10 mouse cellular contexts compared by ENCODE assay signal in the genomic region with DNA sequence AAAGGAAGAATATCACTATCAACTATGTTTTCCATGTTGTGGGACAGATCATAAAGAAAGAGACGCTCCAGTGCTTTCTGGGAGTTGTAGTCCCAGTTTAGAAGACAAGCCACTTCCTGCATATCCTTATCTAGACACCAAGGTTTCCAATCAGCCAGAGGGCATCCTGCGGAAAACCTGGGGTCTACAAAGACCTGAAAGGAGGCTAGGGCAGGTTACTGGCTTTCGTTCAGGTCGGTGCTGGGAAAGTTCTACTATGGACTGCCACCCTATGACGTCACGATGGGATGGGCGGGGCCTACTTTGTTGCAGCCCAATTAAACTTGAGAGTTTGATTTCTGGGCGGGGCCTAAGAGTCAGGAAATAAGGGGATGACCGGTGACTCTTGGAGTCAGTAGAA. TPM values are rescaled to one million over a fixed set of nuclear protein-coding genes. Genes with fewer than 3 reads are reported as not detected.
DNase-seq lines count a peak whose midpoint lies in the region; ATAC-seq lines count a peak whose summit lies in the region.
"Had no signal": no experiment of that assay in that cellular context is flagged by ENCODE, and none has a peak within 500 bp of the region (broad histone marks: within the 10 kb centered on the region; RNA-seq: fewer than 3 reads in every experiment).

Gene Izumo1 (plus strand): TSS at position 369 of the 400 bp plus-strand sequence.

- H3K27ac ChIP-seq in liver, embryonic 13.5 days: no peak within 1 kb of the TSS
- H3K27ac ChIP-seq: embryonic facial prominence, embryonic 15.5 days; macrophage had no signal

- H3K9me3 ChIP-seq in liver, embryonic 13.5 days (replicated peaks): no peaks in the 10 kb centered on the region
- H3K9me3 ChIP-seq: embryonic facial prominence, embryonic 15.5 days had no signal

- H3K4me1 ChIP-seq in liver, embryonic 13.5 days (replicated peaks): 0 out of 2 replicates have a peak, but pooled peaks cover 5% of the 10 kb centered on the region

- no peak within 1 kb of the TSS for H3K9ac ChIP-seq in liver, embryonic 13.5 days
- H3K9ac ChIP-seq: embryonic facial prominence, embryonic 15.5 days had no signal

- H3K4me3 ChIP-seq in liver, embryonic 13.5 days (replicated peaks): 0 out of 2 replicates have a peak within 1 kb of the TSS, but pooled peaks have one; percentile 13
- H3K4me3 ChIP-seq: embryonic facial prominence, embryonic 15.5 days had no signal

- peak; percentile 52 to 60 for DNase-seq in heart, adult 18-20 months
- DNase-seq in heart, postnatal 25 days (ENCODE audit: low spot score): no peak
- peak; percentile 31 for DNase-seq in CD4-positive helper T cell, adult 2 months (ENCODE audit: low read depth, low spot score)
- DNase-seq in c-Kit-positive CD71-positive TER-119-positive erythroid progenitor cells, embryonic 14.5 days (ENCODE audit: low spot score): peak; percentile 57
- peak; percentile 29 for DNase-seq in liver, embryonic 13.5 days
- no peak for DNase-seq in gastrocnemius, postnatal 25 days
- no peak for DNase-seq in retina, embryonic 14.5 days (ENCODE audit: low spot score)
- DNase-seq in right cerebral cortex, postnatal 25 days: no peak

- no peak for ATAC-seq in liver, embryonic 13.5 days (ENCODE audit: low read depth)

- H3K27me3 ChIP-seq in liver, embryonic 13.5 days: peaks cover 50% of the 10 kb centered on the region

- peak within 1 kb of the TSS; percentile 34; the same call in 1 of the 2 replicates for H3K4me2 ChIP-seq in liver, embryonic 13.5 days
- H3K4me2 ChIP-seq: embryonic facial prominence, embryonic 15.5 days had no signal

- intact Hi-C loops in heart, postnatal 25 days (cut with DNase I): no loop called here

- WGBS in liver, embryonic 13.5 days (ENCODE audit: insufficient replicate concordance): 17% methylated on average over 9 of the region's 9 CpGs

- H3K36me3 ChIP-seq in liver, embryonic 13.5 days: no peaks in the 10 kb centered on the region
- H3K36me3 ChIP-seq: embryonic facial prominence, embryonic 15.5 days had no signal

RNA-seq across cellular contexts. Expression of gene Izumo1, which starts in this region (rescaled TPM):
- under 1 TPM; 0.17 to 0.26 TPM for total RNA-seq in heart, adult 18-20 months (2021)
- total RNA-seq in heart, postnatal 25 days (2021): under 1 TPM; 0.21 to 0.39 TPM
- 0.10 TPM in 1 of 2 replicates, not detected in the other for polyA plus RNA-seq in liver, embryonic 13.5 days (2015; fragmentation: Nextera tagmentation; extraction: Ambion mirVana)
- not detected for total RNA-seq in gastrocnemius, postnatal 25 days (2021)
- polyA plus RNA-seq: macrophage had no signal

Comparison
In these comparisons a context has a peak if more than half of its experiments do, and no peak if none do; other contexts are left out.
1. Peak in DNase-seq in heart, adult 18-20 months; RNA of the gene not detected or under 1 TPM.
2. Peak in DNase-seq, H3K4me3 ChIP-seq and H3K4me2 ChIP-seq in liver, embryonic 13.5 days; RNA of the gene not detected or under 1 TPM.
3. DNase-seq: peak in CD4-positive helper T cell, adult 2 months (single experiment) and c-Kit-positive CD71-positive TER-119-positive erythroid progenitor cells, embryonic 14.5 days (single experiment); none in heart, postnatal 25 days (single experiment), gastrocnemius, postnatal 25 days (single experiment), retina, embryonic 14.5 days (single experiment) and right cerebral cortex, postnatal 25 days (single experiment).